Mouse (Mus musculus): ENCODE measurements around the gene Srsf4. TPM values are rescaled to one million over a fixed set of nuclear protein-coding genes. Genes with fewer than 3 reads are reported as not detected.
A peak's percentile ranks its signal among the peaks of the same experiment; 100 is the strongest.

Srsf4 gene
- polyA plus RNA-seq, 1 experiment from 2014 or later: 100 TPM

GRCm38 (mm10) chr4:131922404-131922803, 49.0 kb downstream of the Srsf4 start:
- no peak overlapping the region; the same call in 1 of the 2 replicates for H3K4me2 ChIP-seq (ENCODE audit: low read length)
- H3K4me1 ChIP-seq (ENCODE audit: control insufficient read depth, insufficient read depth, low read length): peaks cover 16% of the 10 kb centered on the region
- H3K9me3 ChIP-seq (replicated peaks; ENCODE audit: control insufficient read depth, low read length, poor library complexity, severe bottlenecking): no peaks in the 10 kb centered on the region
- peak overlapping the region; percentile 43 for H3K4me3 ChIP-seq (ENCODE audit: low read depth, low read length)
- H3K27ac ChIP-seq (ENCODE audit: low read length): no peak overlapping the region
- no peak overlapping the region for H3K9ac ChIP-seq (ENCODE audit: low read depth, low read length)
- peaks cover 9% of the 10 kb centered on the region for H3K36me3 ChIP-seq (ENCODE audit: control insufficient read depth, insufficient read depth, low read length)
- peaks cover 51% of the 10 kb centered on the region for H3K27me3 ChIP-seq (ENCODE audit: control insufficient read depth, insufficient read depth, low read depth, low read length)
- 61% methylated on average over 15 of the region's 15 CpGs for WGBS
- ATAC-seq: no peak

DNA sequence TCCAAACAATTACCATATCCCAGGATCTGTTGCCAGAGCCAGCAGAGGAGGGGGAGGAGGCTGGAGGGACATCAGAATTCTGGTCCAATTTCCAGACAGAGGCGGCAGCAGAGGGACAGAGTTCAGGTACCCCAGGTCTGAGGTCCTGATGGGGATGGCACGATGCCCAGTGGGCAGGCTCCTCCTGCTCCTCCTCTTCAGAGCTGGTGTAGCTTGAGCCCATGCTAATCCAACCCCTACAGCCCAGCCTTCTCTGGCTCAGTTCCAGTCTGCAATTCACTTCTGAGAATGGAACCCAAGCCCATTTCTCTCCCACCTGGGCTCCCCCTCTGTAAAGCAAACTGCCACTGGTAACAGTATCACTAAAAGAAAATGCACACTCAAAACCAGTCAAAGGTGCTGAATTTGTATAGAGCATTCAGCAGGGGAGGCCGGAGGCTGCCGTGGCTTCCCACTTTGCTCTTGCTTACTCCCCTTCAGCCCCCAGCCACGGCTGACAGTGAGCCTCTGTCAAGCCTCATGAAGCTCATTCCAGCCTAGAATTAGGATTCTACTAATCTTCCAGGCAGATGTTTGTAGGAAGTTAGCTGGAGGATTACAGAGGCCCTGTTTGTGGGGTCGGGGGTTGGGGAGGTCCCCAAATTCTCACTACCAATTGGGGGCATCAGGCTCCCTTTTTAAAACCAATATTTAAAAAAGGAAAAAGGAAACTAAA, 50.8 kb downstream of the Srsf4 start:
- Histone ChIP-seq H3K36me3 (ENCODE audit: control insufficient read depth, insufficient read depth, low read length) (peaks cover 16% of the 10 kb centered on the region), H3K4me1 (ENCODE audit: control insufficient read depth, insufficient read depth, low read length) (peaks cover 16% of the 10 kb centered on the region), H3K27ac (ENCODE audit: low read length) (no peak overlapping the region), H3K9ac (ENCODE audit: low read depth, low read length) (no peak overlapping the region), H3K27me3 (ENCODE audit: control insufficient read depth, insufficient read depth, low read depth, low read length) (peaks cover 38% of the 10 kb centered on the region), H3K4me3 (ENCODE audit: low read depth, low read length) (no peak overlapping the region), H3K9me3 (replicated peaks; ENCODE audit: control insufficient read depth, low read length, poor library complexity, severe bottlenecking) (no peaks in the 10 kb centered on the region), H3K4me2 (ENCODE audit: low read length) (no peak overlapping the region)
- no peak for ATAC-seq
- 49% methylated on average over 6 of the region's 6 CpGs for WGBS

- Histone ChIP-seq H3K4me2 (ENCODE audit: low read length) (no peak overlapping the region), H3K9me3 (replicated peaks; ENCODE audit: control insufficient read depth, low read length, poor library complexity, severe bottlenecking) (no peaks in the 10 kb centered on the region), H3K9ac (ENCODE audit: low read depth, low read length) (no peak overlapping the region), H3K4me3 (ENCODE audit: low read depth, low read length) (no peak overlapping the region), H3K4me1 (ENCODE audit: control insufficient read depth, insufficient read depth, low read length) (no peaks in the 10 kb centered on the region), H3K27me3 (ENCODE audit: control insufficient read depth, insufficient read depth, low read depth, low read length) (peaks cover 2% of the 10 kb centered on the region; the same call in 1 of the 2 replicates), H3K27ac (ENCODE audit: low read length) (no peak overlapping the region), H3K36me3 (ENCODE audit: control insufficient read depth, insufficient read depth, low read length) (peaks cover 30% of the 10 kb centered on the region)
- no peak for ATAC-seq
- 91% methylated on average over 6 of the region's 6 CpGs for WGBS
Measured at GRCm38 (mm10) chr4:131929146-131929545, 55.7 kb downstream of the Srsf4 start.

DNA sequence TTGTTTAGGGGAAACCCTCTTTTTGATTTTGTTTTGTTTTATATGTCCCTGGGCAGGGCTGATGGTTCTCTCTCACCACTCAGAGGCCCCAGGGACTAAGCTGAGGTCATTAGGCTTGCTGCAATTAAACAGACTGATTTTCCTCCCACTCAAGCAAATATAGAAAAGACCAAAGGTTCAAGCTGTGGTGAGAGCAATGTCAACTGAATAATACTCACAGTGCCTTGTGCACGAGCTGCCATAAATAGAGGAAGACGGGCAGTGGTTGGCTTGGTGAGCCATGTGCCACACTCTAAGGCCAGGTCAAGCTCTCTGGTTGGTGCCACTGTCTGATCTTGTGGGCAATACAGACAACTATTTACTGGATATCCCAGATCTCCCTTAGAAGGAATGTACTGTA, 66.0 kb downstream of the Srsf4 start:
- no peak overlapping the region for H3K9ac ChIP-seq (ENCODE audit: low read depth, low read length)
- H3K27ac ChIP-seq (ENCODE audit: low read length): no peak overlapping the region
- WGBS: 94% methylated on average over 2 of the region's 2 CpGs
- no peaks in the 10 kb centered on the region for H3K4me1 ChIP-seq (ENCODE audit: control insufficient read depth, insufficient read depth, low read length)
- H3K27me3 ChIP-seq (ENCODE audit: control insufficient read depth, insufficient read depth, low read depth, low read length): no peaks in the 10 kb centered on the region
- H3K4me2 ChIP-seq (ENCODE audit: low read length): no peak overlapping the region
- no peaks in the 10 kb centered on the region for H3K9me3 ChIP-seq (replicated peaks; ENCODE audit: control insufficient read depth, low read length, poor library complexity, severe bottlenecking)
- H3K4me3 ChIP-seq (ENCODE audit: low read depth, low read length): no peak overlapping the region
- H3K36me3 ChIP-seq (ENCODE audit: control insufficient read depth, insufficient read depth, low read length): no peaks in the 10 kb centered on the region; the same call in none of the 2 replicates
- ATAC-seq: no peak

DNA sequence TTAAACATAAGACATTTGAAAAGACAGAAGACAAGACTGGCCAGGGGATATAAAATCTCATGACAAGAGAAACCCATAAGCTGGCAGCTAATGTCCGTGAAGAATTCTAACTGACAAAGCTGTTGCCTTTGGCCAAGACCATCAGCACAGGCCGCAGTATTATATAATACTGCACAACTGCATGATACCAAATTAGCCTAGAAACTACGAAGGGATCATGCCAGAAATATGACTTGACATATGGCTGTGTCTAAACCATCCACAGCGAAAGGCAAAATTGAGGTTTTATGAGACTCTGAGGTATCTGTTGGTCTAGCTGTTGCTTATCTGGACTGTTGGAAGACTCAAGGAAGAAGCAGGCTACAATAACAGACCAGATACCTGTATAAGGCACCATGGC, 67.4 kb downstream of the Srsf4 start:
- Histone ChIP-seq H3K4me2 (ENCODE audit: low read length) (no peak overlapping the region), H3K27me3 (ENCODE audit: control insufficient read depth, insufficient read depth, low read depth, low read length) (no peaks in the 10 kb centered on the region), H3K4me3 (ENCODE audit: low read depth, low read length) (no peak overlapping the region), H3K4me1 (ENCODE audit: control insufficient read depth, insufficient read depth, low read length) (no peaks in the 10 kb centered on the region), H3K36me3 (ENCODE audit: control insufficient read depth, insufficient read depth, low read length) (no peaks in the 10 kb centered on the region; the same call in 1 of the 2 replicates), H3K9ac (ENCODE audit: low read depth, low read length) (no peak overlapping the region), H3K9me3 (replicated peaks; ENCODE audit: control insufficient read depth, low read length, poor library complexity, severe bottlenecking) (no peaks in the 10 kb centered on the region), H3K27ac (ENCODE audit: low read length) (no peak overlapping the region)
- 95% methylated on average over 4 of the region's 4 CpGs for WGBS
- ATAC-seq: no peak

- Histone ChIP-seq H3K4me1 (ENCODE audit: control insufficient read depth, insufficient read depth, low read length) (peaks cover 3% of the 10 kb centered on the region; the same call in 1 of the 2 replicates), H3K27ac (ENCODE audit: low read length) (no peak overlapping the region), H3K9ac (ENCODE audit: low read depth, low read length) (no peak overlapping the region), H3K4me2 (ENCODE audit: low read length) (no peak overlapping the region), H3K36me3 (ENCODE audit: control insufficient read depth, insufficient read depth, low read length) (no peaks in the 10 kb centered on the region), H3K4me3 (ENCODE audit: low read depth, low read length) (no peak overlapping the region), H3K9me3 (replicated peaks; ENCODE audit: control insufficient read depth, low read length, poor library complexity, severe bottlenecking) (no peaks in the 10 kb centered on the region), H3K27me3 (ENCODE audit: control insufficient read depth, insufficient read depth, low read depth, low read length) (no peaks in the 10 kb centered on the region)
- ATAC-seq: no peak
- WGBS: 90% methylated on average over 11 of the region's 11 CpGs
Measured at GRCm38 (mm10) chr4:131947848-131948247, 74.4 kb downstream of the Srsf4 start.

DNA sequence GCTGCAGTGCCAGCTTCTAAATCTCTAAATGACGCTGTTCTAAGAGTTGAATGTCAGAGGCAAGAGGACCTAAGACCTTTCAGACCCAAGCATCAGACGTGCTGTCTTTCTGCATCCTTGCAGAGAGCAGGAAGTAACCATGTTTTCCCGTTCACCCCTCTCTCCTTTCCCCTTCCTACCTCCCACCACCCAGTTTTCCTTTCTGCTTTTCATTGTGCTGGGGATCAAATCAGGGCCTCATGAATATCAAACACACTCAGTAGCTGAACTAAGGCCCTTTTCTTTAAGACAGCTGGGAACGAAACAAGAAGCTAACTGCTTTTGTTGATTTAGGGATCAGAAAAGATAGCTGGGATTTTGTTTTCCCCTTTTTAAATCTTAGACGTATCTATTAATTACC, 76.5 kb downstream of the Srsf4 start:
- H3K4me1 ChIP-seq (ENCODE audit: control insufficient read depth, insufficient read depth, low read length): peaks cover 3% of the 10 kb centered on the region; the same call in 1 of the 2 replicates
- H3K27me3 ChIP-seq (ENCODE audit: control insufficient read depth, insufficient read depth, low read depth, low read length): no peaks in the 10 kb centered on the region
- H3K4me3 ChIP-seq (ENCODE audit: low read depth, low read length): no peak overlapping the region
- no peak overlapping the region for H3K4me2 ChIP-seq (ENCODE audit: low read length)
- H3K27ac ChIP-seq (ENCODE audit: low read length): no peak overlapping the region
- ATAC-seq: no peak
- no peak overlapping the region for H3K9ac ChIP-seq (ENCODE audit: low read depth, low read length)
- H3K36me3 ChIP-seq (ENCODE audit: control insufficient read depth, insufficient read depth, low read length): 0 out of 2 replicates have a peak, but pooled peaks cover 4% of the 10 kb centered on the region
- 14% methylated on average over 5 of the region's 5 CpGs for WGBS
- H3K9me3 ChIP-seq (replicated peaks; ENCODE audit: control insufficient read depth, low read length, poor library complexity, severe bottlenecking): no peaks in the 10 kb centered on the region

- peaks cover 3% of the 10 kb centered on the region; the same call in 1 of the 2 replicates for H3K4me1 ChIP-seq (ENCODE audit: control insufficient read depth, insufficient read depth, low read length)
- no peak for ATAC-seq
- H3K27ac ChIP-seq (ENCODE audit: low read length): no peak overlapping the region
- H3K9ac ChIP-seq (ENCODE audit: low read depth, low read length): no peak overlapping the region
- H3K4me2 ChIP-seq (ENCODE audit: low read length): no peak overlapping the region
- H3K27me3 ChIP-seq (ENCODE audit: control insufficient read depth, insufficient read depth, low read depth, low read length): no peaks in the 10 kb centered on the region
- H3K36me3 ChIP-seq (ENCODE audit: control insufficient read depth, insufficient read depth, low read length): peaks cover 8% of the 10 kb centered on the region; the same call in 1 of the 2 replicates
- WGBS: 26% methylated on average over 8 of the region's 8 CpGs
- H3K9me3 ChIP-seq (replicated peaks; ENCODE audit: control insufficient read depth, low read length, poor library complexity, severe bottlenecking): no peaks in the 10 kb centered on the region
- H3K4me3 ChIP-seq (ENCODE audit: low read depth, low read length): no peak overlapping the region
Measured at GRCm38 (mm10) chr4:131950657-131951056, 77.2 kb downstream of the Srsf4 start.

Measured in midbrain, embryonic 16.5 days (tissue).